Mouse (Mus musculus): ENCODE measurements around the gene Zswim8.

DNA sequence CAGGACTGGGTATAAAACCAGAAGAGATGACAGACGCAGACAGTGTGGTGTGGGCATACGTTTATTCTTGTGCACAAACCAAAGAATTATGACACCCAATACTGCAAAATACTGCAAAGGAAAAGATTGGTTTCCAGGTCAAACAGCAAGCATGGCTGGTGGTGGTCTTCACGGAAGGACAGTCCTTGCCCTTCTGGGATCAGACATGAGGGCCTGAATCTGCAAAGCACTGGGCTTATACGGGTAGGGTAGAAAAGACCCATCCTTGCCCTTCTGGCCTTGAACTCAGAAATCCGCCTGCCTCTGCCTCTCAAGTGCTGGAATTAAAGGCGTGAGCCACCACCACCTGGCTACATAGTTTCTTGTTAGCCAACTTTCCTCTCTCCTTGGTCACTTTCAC, 48.5 kb upstream of the Zswim8 start:
- TF ChIP-seq GABPA (IDR thresholded peaks at IDR 0.05; ENCODE audit: low read depth, low read length) = no peak
- no peak for TF ChIP-seq CTCF (IDR thresholded peaks at IDR 0.05 in 2 of 3, conservative IDR thresholded peaks at IDR 0.05 in 1 of 3; ENCODE audit: control insufficient read depth in 1 of 3, insufficient read depth in 1 of 3, low read depth in 2 of 3, low read length in 3 of 3, poor library complexity in 1 of 3, severe bottlenecking in 1 of 3)
- no peak for TF ChIP-seq USF1 (IDR thresholded peaks at IDR 0.05; ENCODE audit: low read depth, low read length)
- no peak for TF ChIP-seq ZKSCAN1 (IDR thresholded peaks at IDR 0.05; ENCODE audit: low read depth, low read length)

Measured in MEL (cell line).